Mouse (Mus musculus) megakaryocyte, embryonic 14.5 days (primary cell): Measurements from ENCODE around the gene Eml3.

Experiments
- FLI1 ChIP-seq: IDR thresholded peaks from 2 replicates; pipeline ENCODE4 v1.6.1; 2012; ENCODE audit warnings: low read length, inconsistent platforms, mixed read lengths
- GATA1 ChIP-seq: IDR thresholded peaks from 3 replicates; pipeline ENCODE4 v1.6.1; 2012; ENCODE audit warnings: mixed read lengths, low read length, inconsistent platforms, borderline replicate concordance

DNA sequence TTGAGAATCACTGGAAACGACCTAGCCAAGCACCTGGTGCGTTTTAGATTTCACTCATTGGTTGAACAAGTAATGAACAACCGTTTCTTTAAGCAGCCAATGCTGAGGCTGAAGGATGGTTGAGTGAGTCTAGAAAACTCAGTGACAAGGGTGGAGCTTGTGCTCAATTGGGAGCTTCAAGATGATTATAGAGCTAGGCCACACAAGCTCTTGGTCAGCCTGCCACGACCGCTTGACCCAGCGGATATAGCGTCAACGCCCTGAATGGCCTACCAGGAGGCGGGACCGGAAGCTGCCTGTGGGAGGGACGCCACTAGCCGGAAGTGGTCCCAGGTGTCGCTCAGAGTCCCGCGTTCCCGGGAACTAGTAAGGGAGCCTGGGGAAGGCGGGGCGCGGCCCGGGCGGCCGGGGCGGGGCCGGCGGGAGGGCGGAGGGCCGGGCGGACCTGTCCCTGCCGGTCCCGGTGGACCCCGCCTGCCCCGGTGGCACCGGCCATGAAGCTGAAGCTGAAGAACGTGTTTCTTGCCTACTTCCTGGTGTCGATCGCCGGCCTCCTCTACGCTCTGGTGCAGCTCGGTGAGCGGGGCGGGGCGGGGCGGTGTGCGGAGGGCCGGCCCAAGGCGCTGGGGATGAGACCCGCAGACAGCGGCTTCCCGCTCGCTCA lies 9.1 kb upstream of the Eml3 start, which contains the start of gene B3gat3:
- TF ChIP-seq GATA1 (no peak), FLI1 (peak; percentile 91)
